Mouse (Mus musculus) heart, embryonic 10.5 days (tissue): ENCODE data around the gene Magi1. TPM values are rescaled to one million over a fixed set of nuclear protein-coding genes. Genes with fewer than 3 reads are reported as not detected.

Source experiments
- DNase-seq: peaks from one replicate; pipeline ENCODE4 v3.0.0-alpha.2; 2017; ENCODE audit warnings: low spot score
- H3K27ac ChIP-seq: fragments of 300-500 bp; sonication (generic); 2 replicates; pipeline ENCODE4 v1.5.1; 2016; ENCODE audit warnings: mild to moderate bottlenecking
- H3K27me3 ChIP-seq: fragments of 300-500 bp; sonication (generic); 2 replicates; pipeline ENCODE4 v1.6.1; 2016; ENCODE audit warnings: mild to moderate bottlenecking; ENCODE audit not compliant: poor library complexity, insufficient read depth, severe bottlenecking
- H3K36me3 ChIP-seq: fragments of 300-500 bp; sonication (generic); 2 replicates; pipeline ENCODE4 v1.6.1; 2016; ENCODE audit warnings: mild to moderate bottlenecking, moderate library complexity
- H3K4me1 ChIP-seq: fragments of 300-500 bp; sonication (generic); 2 replicates; pipeline ENCODE4 v1.6.1; 2016; ENCODE audit warnings: mild to moderate bottlenecking
- H3K4me3 ChIP-seq: fragments of 300-500 bp; sonication (generic); 2 replicates; pipeline ENCODE4 v1.5.1; 2016; ENCODE audit warnings: mild to moderate bottlenecking, moderate library complexity
- H3K9me3 ChIP-seq: fragments of 300-500 bp; sonication (generic); 2 replicates; pipeline ENCODE4 v1.6.1; 2016; ENCODE audit warnings: mild to moderate bottlenecking, moderate library complexity
- WGBS: fragments of 180-500 bp; shearing (Covaris S2); methylation state at CpG from one replicate; pipeline ENCODE4 v1.1.7; 2016; 5-methylcytosine and 5-hydroxymethylcytosine counted together
- polyA plus RNA-seq: library from polyadenylated mRNA; unstranded; fragments of >200 nt; fragmentation: Nextera tagmentation; extraction: Ambion mirVana; gene quantifications from 2 replicates; pipeline ENCODE4 v1.2.1, GENCODE M21; 2016

Magi1 gene
- polyA plus RNA-seq, 1 experiment from 2014 or later, result 10.5 TPM

DNA sequence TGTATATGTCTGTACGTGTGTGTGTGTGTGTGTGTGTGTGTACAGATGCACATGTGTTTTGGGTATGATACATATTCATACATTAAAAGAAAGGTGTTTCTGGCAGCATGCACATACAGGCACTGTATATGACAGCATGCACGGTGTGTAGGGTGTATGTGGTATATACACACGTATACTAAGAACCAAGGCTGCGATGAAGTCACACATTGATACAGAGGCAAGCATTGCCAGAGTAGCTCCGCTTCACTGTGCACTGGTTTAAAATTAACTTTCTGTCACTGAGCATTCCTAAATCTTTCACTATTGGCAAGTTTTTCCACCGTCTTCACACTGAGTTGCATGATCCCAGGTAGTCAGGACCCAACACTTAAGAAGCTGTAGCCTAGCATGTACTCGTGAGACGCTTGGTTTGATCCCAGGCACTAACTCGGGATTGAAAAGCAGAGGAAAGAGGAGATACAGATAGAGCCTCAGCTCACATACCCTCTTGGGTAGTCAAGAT, 34.4 kb downstream of the Magi1 start:
- Histone ChIP-seq H3K4me1 (peaks cover 51% of the 10 kb centered on the region), H3K27me3 (no peaks in the 10 kb centered on the region), H3K27ac (no peak overlapping the region), H3K36me3 (no peaks in the 10 kb centered on the region), H3K9me3 (no peaks in the 10 kb centered on the region), H3K4me3 (no peak overlapping the region)
- WGBS, result 81% methylated on average over 9 of the region's 9 CpGs
- no peak for DNase-seq

DNA sequence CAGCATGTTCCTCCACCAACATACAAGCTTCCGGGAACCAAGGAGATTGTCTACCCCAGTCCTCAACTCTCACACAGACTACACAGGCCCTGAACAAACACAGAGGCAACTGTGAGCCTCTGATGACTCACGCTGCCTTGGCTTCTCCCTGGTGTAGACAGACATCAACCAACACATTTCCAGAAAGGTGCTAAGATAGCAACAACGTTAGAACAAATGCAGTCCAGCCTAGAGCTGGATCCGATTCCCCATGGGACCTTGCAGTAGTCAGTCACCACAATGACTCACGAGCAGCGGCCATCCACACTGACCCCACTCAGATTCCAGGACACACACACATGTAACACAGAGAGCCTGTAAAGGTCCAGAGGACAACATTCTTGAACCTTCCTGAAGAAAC, 42.5 kb downstream of the Magi1 start:
- Histone ChIP-seq H3K4me3 (peak overlapping the region; percentile 12; the same call in 1 of the 2 replicates), H3K4me1 (peaks cover 68% of the 10 kb centered on the region), H3K9me3 (no peaks in the 10 kb centered on the region), H3K27me3 (no peaks in the 10 kb centered on the region), H3K36me3 (no peaks in the 10 kb centered on the region), H3K27ac (peak overlapping the region; percentile 73)
- 16% methylated on average over 6 of the region's 6 CpGs for WGBS
- peak; percentile 86 for DNase-seq

DNA sequence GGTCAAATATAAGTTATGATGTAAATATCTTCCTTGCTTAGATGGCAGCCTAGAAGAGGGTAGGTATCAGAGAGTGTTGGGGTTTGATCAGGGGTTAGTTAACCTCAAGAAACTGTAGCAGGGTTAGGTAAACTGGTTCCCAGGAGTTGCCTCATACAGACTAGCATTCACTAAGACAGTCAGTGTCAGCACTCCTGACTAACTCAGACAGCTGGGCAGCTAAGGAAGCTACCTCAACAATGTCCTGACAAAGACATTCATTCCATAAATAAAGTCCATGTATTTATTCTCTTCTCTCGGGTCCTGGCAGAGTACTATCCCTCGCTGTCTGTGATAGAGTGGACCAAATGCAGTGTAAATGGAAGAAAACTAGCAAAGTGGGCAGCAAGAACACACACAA, 45.1 kb downstream of the Magi1 start:
- WGBS, result 73% methylated on average over 2 of the region's 2 CpGs
- Histone ChIP-seq H3K27ac (0 out of 2 replicates have a peak overlapping the region, but pooled peaks have one; percentile 68), H3K4me1 (peaks cover 88% of the 10 kb centered on the region)

DNA sequence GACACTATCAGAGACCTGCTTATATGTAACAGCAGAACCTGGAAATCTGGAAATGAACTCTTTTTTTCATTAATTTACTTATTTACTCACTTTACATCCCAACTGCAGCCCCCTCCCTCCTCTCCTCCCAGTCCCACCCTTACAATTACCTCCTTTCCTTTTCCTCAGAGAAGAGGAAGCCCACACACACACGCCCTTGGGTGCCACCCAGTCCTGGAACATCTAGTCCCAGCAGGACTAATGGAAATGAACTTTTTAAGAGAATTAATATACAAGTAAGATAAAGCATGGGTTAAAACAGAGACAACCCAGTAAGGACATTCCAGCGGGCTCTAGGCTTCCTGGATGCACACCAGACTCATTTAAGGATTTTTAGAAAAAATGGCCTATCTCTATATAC, 46.8 kb downstream of the Magi1 start:
- H3K27ac ChIP-seq, result peak overlapping the region; percentile 52; the same call in 1 of the 2 replicates
- WGBS, result 82% methylated on average over 2 of the region's 2 CpGs

More for the DNA sequence above, 45.1 kb downstream of the Magi1 start:
- no peak for DNase-seq
- Histone ChIP-seq H3K9me3 (no peaks in the 10 kb centered on the region), H3K36me3 (no peaks in the 10 kb centered on the region), H3K27me3 (no peaks in the 10 kb centered on the region), H3K4me3 (no peak overlapping the region)

DNA sequence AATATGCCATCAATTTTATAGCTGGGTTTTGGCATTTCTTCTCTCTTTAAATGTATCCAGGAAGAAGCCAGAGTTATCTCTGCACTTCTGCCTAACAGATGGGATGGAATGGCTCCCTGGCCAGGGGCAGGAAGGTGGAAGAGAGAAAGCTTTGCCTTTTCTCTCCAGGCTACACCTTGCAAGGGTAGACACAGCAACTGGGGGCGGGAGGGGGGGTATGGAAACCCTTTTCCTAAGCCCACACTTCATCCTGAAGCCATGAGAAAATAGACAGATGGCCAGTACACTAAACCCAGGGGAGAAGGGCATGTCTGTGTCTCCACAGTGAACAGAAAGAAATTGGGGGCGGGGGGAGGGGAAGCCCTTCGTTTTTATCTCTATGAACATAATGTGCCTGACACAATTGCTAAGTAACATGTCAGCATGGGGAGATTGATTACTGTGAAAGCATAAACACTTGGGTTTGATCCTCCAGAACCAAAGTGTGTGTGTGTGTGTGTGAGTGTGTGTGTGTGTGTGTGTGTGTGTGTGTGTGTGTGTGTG, 51.4 kb downstream of the Magi1 start:
- Histone ChIP-seq H3K27me3 (no peaks in the 10 kb centered on the region), H3K4me3 (no peak overlapping the region), H3K27ac (0 out of 2 replicates have a peak overlapping the region, but pooled peaks have one; percentile 73), H3K9me3 (no peaks in the 10 kb centered on the region), H3K4me1 (peaks cover 67% of the 10 kb centered on the region), H3K36me3 (no peaks in the 10 kb centered on the region)
- no peak for DNase-seq
- WGBS, result 39% methylated on average over 3 of the region's 3 CpGs

More for the DNA sequence above, 46.8 kb downstream of the Magi1 start:
- no peak for DNase-seq
- Histone ChIP-seq H3K36me3 (no peaks in the 10 kb centered on the region), H3K4me1 (peaks cover 83% of the 10 kb centered on the region), H3K9me3 (no peaks in the 10 kb centered on the region), H3K27me3 (no peaks in the 10 kb centered on the region), H3K4me3 (no peak overlapping the region; the same call in 1 of the 2 replicates)

DNA sequence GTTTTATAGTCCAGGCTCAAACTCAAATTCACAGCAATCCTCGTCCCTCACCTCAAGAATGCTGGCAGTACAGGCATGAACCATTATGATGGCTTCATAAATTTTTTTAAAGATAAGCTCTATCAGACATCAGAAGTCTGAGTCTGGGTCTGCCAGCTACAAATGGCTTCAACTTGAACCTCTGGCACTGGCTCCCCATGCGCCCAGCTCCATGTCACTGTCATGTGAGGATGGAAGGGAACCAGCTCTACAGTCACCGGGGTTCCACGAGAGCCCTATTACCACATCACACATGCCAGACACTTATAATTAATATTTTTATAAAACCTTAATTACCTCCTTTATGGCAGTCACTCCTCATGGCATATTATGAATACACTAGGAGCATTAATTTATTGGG, 51.9 kb downstream of the Magi1 start:
- Histone ChIP-seq H3K27ac (0 out of 2 replicates have a peak overlapping the region, but pooled peaks have one; percentile 73), H3K4me3 (no peak overlapping the region), H3K9me3 (no peaks in the 10 kb centered on the region), H3K36me3 (no peaks in the 10 kb centered on the region), H3K27me3 (no peaks in the 10 kb centered on the region), H3K4me1 (peaks cover 67% of the 10 kb centered on the region)
- no peak for DNase-seq
- WGBS, result 65% methylated on average over 4 of the region's 4 CpGs

DNA sequence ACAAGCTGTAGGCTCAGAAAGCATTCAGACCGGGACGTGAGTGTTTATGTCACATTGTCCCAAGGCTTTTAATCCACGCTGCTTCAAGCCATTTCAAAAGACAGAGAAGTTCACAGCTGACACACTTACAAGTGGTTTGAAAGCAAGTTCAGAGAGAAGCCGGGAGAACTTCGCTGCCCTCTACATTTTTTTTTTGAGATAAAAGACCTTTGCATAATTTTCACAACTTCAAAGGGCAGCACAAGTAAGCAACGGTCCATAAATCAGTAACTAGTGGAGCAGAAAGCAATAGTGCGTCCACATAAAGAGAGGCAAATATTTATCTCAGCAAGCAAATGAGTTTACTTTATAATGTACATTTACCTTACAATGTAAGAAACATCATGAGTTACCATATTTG, 52.4 kb downstream of the Magi1 start:
- 39% methylated on average over 7 of the region's 7 CpGs for WGBS
- H3K36me3 ChIP-seq, result no peaks in the 10 kb centered on the region
- H3K27me3 ChIP-seq, result no peaks in the 10 kb centered on the region
- H3K4me1 ChIP-seq, result peaks cover 67% of the 10 kb centered on the region
- no peak for DNase-seq
- no peak overlapping the region for H3K4me3 ChIP-seq
- H3K9me3 ChIP-seq, result no peaks in the 10 kb centered on the region
- peak overlapping the region; percentile 73 for H3K27ac ChIP-seq

DNA sequence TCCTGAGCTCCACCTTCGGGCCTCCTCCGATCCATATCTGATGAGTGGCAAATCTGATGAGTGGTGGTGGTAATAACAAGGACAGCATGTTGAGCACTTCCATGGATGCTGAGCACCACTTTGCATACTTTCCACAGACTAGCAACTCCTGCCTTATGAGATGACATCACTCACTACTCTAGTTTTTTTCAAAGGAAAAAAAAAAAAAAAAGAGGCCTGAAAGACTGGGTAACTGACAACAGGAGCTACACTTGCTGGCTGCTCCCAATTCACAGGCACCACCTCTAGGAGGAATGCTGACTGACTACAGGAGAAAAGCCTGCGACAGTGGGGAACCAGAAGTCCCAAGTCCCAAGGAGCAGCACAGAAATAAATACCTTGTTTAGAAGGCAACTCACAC, 52.8 kb downstream of the Magi1 start:
- H3K27ac ChIP-seq, result peak overlapping the region; percentile 73
- no peaks in the 10 kb centered on the region for H3K36me3 ChIP-seq
- no peak for DNase-seq
- H3K27me3 ChIP-seq, result no peaks in the 10 kb centered on the region
- no peaks in the 10 kb centered on the region for H3K9me3 ChIP-seq
- no peak overlapping the region; the same call in 1 of the 2 replicates for H3K4me3 ChIP-seq
- 25% methylated on average over 3 of the region's 3 CpGs for WGBS
- H3K4me1 ChIP-seq, result peaks cover 71% of the 10 kb centered on the region

DNA sequence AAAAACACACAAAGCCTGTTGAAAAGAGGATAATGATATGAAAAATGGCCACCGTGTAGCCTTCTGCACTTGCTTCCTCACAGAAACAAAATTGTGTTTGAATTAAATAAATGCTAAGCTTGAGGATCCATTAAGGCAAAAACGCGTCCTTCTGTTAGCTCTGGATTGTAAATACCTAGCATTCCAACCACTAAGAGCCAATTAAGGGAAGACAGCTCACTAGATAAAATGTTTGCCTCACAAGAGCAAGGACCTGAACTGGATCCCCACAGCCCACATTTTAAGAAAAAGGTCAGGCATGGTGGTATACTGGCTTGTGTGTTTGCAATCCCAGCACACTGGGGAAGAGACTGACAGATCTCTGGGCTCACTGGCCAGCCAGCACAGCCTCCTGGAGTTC, 53.6 kb downstream of the Magi1 start:
- peak overlapping the region; percentile 73 for H3K27ac ChIP-seq
- no peak for DNase-seq
- WGBS, result 36% methylated on average over 3 of the region's 3 CpGs
- H3K9me3 ChIP-seq, result no peaks in the 10 kb centered on the region
- H3K4me3 ChIP-seq, result no peak overlapping the region
- H3K27me3 ChIP-seq, result no peaks in the 10 kb centered on the region
- peaks cover 72% of the 10 kb centered on the region for H3K4me1 ChIP-seq
- H3K36me3 ChIP-seq, result no peaks in the 10 kb centered on the region

DNA sequence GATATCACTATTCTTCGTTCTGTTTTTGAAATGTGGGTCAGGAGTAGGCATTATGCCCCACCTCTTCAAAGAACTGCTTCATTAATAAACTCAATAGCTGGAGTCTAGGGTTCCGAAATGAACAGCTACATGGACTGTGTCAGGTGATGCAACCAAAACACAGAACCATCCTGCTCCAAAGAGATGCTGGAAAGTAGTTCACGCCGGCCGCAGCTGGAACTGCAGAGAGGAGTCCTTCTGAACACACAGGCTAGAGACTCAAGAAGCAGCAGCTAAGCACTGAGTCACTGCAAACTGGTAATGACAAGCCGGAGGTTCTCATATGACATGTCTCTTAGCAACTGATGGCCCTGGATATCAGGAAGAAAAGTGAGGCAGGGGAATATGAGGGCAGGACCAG, 57.5 kb downstream of the Magi1 start:
- Histone ChIP-seq H3K4me1 (peaks cover 80% of the 10 kb centered on the region), H3K27me3 (no peaks in the 10 kb centered on the region), H3K4me3 (no peak overlapping the region), H3K36me3 (no peaks in the 10 kb centered on the region), H3K9me3 (no peaks in the 10 kb centered on the region), H3K27ac (peak overlapping the region; percentile 13; the same call in 1 of the 2 replicates)
- WGBS, result 74% methylated on average over 6 of the region's 6 CpGs
- no peak for DNase-seq

DNA sequence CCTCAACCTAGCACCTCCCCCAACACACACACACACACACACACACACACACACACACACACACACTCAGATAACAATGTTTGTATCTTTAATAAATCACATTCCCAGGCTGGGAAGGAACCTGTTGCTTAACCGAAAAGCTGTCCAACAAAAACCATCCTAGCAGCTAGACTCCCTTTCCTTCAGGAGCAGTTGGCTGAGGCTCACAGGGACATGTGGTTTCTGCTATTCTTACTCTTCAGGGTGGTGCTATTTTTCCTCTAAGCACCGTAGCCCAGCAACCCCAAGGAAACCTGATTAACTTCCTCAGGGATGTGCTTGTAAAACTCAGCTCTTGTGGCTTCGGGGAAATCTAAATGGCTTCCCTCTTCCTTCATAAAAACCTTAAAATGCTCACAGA, 57.9 kb downstream of the Magi1 start:
- H3K27me3 ChIP-seq, result no peaks in the 10 kb centered on the region
- H3K4me3 ChIP-seq, result no peak overlapping the region
- H3K4me1 ChIP-seq, result peaks cover 76% of the 10 kb centered on the region
- no peak for DNase-seq
- H3K27ac ChIP-seq, result peak overlapping the region; percentile 13; the same call in 1 of the 2 replicates
- H3K9me3 ChIP-seq, result no peaks in the 10 kb centered on the region
- H3K36me3 ChIP-seq, result no peaks in the 10 kb centered on the region
- 51% methylated on average over 3 of the region's 3 CpGs for WGBS

DNA sequence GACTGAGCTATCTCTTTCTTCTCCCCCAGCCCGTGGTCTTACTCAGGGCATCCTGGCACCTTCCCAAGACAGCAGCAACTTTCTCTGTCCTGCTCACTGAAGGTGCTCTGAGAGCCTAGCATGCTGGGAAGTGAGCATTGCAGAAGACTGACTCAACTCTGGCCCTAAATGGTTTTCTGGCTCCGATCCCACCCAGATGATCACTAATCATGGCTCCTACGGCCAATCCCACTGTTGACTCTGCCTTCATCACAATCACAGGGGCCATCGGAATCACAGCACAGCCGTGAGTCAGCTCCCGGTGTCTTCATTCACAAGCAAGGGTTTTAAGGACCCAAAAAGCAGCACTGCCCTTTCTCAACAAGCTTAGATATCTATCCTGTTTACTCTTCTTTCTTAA, 58.6 kb downstream of the Magi1 start:
- H3K27me3 ChIP-seq, result no peaks in the 10 kb centered on the region
- H3K27ac ChIP-seq, result peak overlapping the region; percentile 57; the same call in 1 of the 2 replicates
- no peaks in the 10 kb centered on the region for H3K9me3 ChIP-seq
- H3K4me1 ChIP-seq, result peaks cover 75% of the 10 kb centered on the region
- H3K4me3 ChIP-seq, result no peak overlapping the region
- no peak for DNase-seq
- no peaks in the 10 kb centered on the region for H3K36me3 ChIP-seq
- 66% methylated on average over 6 of the region's 6 CpGs for WGBS

DNA sequence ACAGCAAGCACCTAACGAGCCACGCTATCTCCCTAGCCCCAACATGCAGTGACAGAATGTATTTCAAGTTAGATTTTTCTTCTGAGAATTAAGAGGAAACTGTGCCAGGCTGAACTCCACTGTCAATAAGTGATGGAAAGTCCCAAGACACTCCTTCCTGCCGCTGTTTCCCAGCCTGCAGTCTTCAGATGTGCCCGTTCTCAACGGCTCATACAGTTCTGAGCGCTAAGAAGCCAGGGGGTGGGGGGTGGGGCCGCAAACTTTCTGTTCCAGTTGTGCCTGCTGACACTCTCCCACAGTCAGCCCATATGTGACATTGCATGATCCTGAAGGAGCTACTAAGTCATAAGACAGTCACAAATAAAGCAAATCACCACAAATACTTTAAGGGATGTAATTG, 61.5 kb downstream of the Magi1 start:
- H3K4me1 ChIP-seq, result peaks cover 87% of the 10 kb centered on the region
- no peaks in the 10 kb centered on the region for H3K9me3 ChIP-seq
- H3K27me3 ChIP-seq, result no peaks in the 10 kb centered on the region
- no peak overlapping the region for H3K27ac ChIP-seq
- no peaks in the 10 kb centered on the region for H3K36me3 ChIP-seq
- H3K4me3 ChIP-seq, result no peak overlapping the region; the same call in 1 of the 2 replicates
- WGBS, result 32% methylated on average over 7 of the region's 7 CpGs
- DNase-seq, result no peak

DNA sequence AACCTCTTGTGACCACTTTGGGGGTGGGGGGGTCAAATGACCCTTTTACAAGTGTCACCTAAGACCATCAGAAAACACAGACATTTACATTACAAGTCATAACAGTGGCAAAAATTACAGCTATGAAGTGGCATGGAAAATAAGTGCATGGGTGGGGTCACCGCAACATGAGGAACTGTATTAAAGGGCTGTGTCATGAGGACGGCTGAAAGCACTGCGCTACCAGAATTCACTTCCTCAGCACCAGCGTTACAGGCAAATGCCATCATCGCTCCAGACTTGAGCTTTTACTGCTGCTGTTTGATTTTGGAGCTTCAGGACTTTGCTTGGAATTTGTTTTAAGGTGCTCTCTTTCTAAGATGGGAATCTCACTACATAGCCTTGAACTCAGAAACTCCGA, 62.0 kb downstream of the Magi1 start:
- Histone ChIP-seq H3K4me3 (no peak overlapping the region), H3K36me3 (no peaks in the 10 kb centered on the region), H3K27ac (no peak overlapping the region), H3K4me1 (peaks cover 87% of the 10 kb centered on the region), H3K27me3 (no peaks in the 10 kb centered on the region), H3K9me3 (no peaks in the 10 kb centered on the region)
- WGBS, result 76% methylated on average over 6 of the region's 6 CpGs
- no peak for DNase-seq
